Mouse (Mus musculus): ENCODE measurements around the gene Evi5l. TPM values are rescaled to one million over a fixed set of nuclear protein-coding genes. Genes with fewer than 3 reads are reported as not detected.

The Evi5l gene
- polyA plus RNA-seq, 1 experiment: 3.9 TPM

GRCm38 (mm10) chr8:4239193-4239890 lies 73.0 kb downstream of the Evi5l start:
- Histone ChIP-seq H3K27ac (ENCODE audit: insufficient read depth, low read depth, low read length) (peak overlapping the region; percentile 77), H3K36me3 (ENCODE audit: control insufficient read depth, insufficient read depth, low read length) (peaks cover 20% of the 10 kb centered on the region), H3K4me1 (ENCODE audit: control insufficient read depth, insufficient read depth, insufficient read length, low read length) (peaks cover 11% of the 10 kb centered on the region; the same call in 1 of the 2 replicates), H3K27me3 (ENCODE audit: control insufficient read depth, insufficient read depth, low read length) (no peaks in the 10 kb centered on the region), H3K4me3 (ENCODE audit: low read depth, low read length) (peak overlapping the region; percentile 83)
- WGBS: 2% methylated on average over 19 of the region's 19 CpGs
- no peak for TF ChIP-seq CTCF (IDR thresholded peaks at IDR 0.05; ENCODE audit: extremely low read depth, insufficient read length, insufficient replicate concordance, low read depth, low read length)
- no peak for TF ChIP-seq POLR2A (IDR thresholded peaks at IDR 0.05; ENCODE audit: low read depth, low read length)

- TF ChIP-seq POLR2A (IDR thresholded peaks at IDR 0.05; ENCODE audit: low read depth, low read length) (no peak), CTCF (IDR thresholded peaks at IDR 0.05; ENCODE audit: extremely low read depth, insufficient read length, insufficient replicate concordance, low read depth, low read length) (no peak)
- Histone ChIP-seq H3K36me3 (ENCODE audit: control insufficient read depth, insufficient read depth, low read length) (peaks cover 49% of the 10 kb centered on the region), H3K27ac (ENCODE audit: insufficient read depth, low read depth, low read length) (no peak overlapping the region), H3K27me3 (ENCODE audit: control insufficient read depth, insufficient read depth, low read length) (no peaks in the 10 kb centered on the region), H3K4me1 (ENCODE audit: control insufficient read depth, insufficient read depth, insufficient read length, low read length) (peaks cover 2% of the 10 kb centered on the region; the same call in 1 of the 2 replicates), H3K4me3 (ENCODE audit: low read depth, low read length) (no peak overlapping the region)
- 91% methylated on average over 5 of the region's 5 CpGs for WGBS
Observed at GRCm38 (mm10) chr8:4245061-4245460, 78.7 kb downstream of the Evi5l start.

GRCm38 (mm10) chr8:4245737-4246136 lies 79.4 kb downstream of the Evi5l start:
- peaks cover 49% of the 10 kb centered on the region for H3K36me3 ChIP-seq (ENCODE audit: control insufficient read depth, insufficient read depth, low read length)

GRCm38 (mm10) chr8:4247241-4247640 lies 80.9 kb downstream of the Evi5l start:
- Histone ChIP-seq H3K27me3 (ENCODE audit: control insufficient read depth, insufficient read depth, low read length) (no peaks in the 10 kb centered on the region), H3K4me3 (ENCODE audit: low read depth, low read length) (no peak overlapping the region), H3K4me1 (ENCODE audit: control insufficient read depth, insufficient read depth, insufficient read length, low read length) (no peaks in the 10 kb centered on the region; the same call in 1 of the 2 replicates), H3K27ac (ENCODE audit: insufficient read depth, low read depth, low read length) (no peak overlapping the region), H3K36me3 (ENCODE audit: control insufficient read depth, insufficient read depth, low read length) (peaks cover 47% of the 10 kb centered on the region)
- TF ChIP-seq POLR2A (IDR thresholded peaks at IDR 0.05; ENCODE audit: low read depth, low read length) (no peak), CTCF (IDR thresholded peaks at IDR 0.05; ENCODE audit: extremely low read depth, insufficient read length, insufficient replicate concordance, low read depth, low read length) (no peak)
- WGBS: 73% methylated on average over 8 of the region's 8 CpGs

More at GRCm38 (mm10) chr8:4245737-4246136, 79.4 kb downstream of the Evi5l start:
- Histone ChIP-seq H3K4me1 (ENCODE audit: control insufficient read depth, insufficient read depth, insufficient read length, low read length) (no peaks in the 10 kb centered on the region; the same call in 1 of the 2 replicates), H3K27ac (ENCODE audit: insufficient read depth, low read depth, low read length) (no peak overlapping the region), H3K27me3 (ENCODE audit: control insufficient read depth, insufficient read depth, low read length) (no peaks in the 10 kb centered on the region), H3K4me3 (ENCODE audit: low read depth, low read length) (no peak overlapping the region)
- 90% methylated on average over 13 of the region's 13 CpGs for WGBS
- no peak for TF ChIP-seq CTCF (IDR thresholded peaks at IDR 0.05; ENCODE audit: extremely low read depth, insufficient read length, insufficient replicate concordance, low read depth, low read length)

DNA sequence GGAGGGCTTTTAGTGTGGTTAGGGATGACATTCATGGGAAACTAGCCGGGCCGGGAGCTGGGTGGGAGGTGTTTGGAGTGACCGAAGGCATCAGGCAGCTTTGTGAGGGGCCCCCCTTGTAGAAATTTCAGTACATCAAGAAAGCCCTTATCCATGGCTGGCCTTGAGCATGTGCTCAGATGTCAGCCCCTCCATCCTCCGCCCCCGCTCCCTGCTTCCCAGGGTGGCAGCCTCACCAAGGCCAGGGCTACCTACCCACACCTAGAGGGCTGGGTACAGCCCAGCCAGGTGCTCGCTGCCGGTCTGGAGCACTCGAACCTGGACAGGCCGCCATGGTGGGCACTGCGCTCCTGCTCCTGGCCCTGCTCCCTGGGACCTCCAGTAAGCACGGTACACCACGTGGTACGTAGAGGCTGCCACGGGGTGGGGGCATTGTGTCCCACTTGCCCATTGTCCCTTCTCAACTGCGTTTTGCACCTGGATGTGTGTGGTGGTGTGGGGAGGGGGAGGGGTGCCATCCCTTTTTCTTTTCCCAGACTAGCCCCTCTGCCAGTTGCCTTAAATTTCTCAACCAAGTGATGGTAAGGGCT lies 81.7 kb downstream of the Evi5l start, which contains the start of gene Tgfbr3l:
Tgfbr3l (plus strand) TSS at position 264 of the 590 bp plus-strand sequence.
- TF ChIP-seq CTCF (IDR thresholded peaks at IDR 0.05; ENCODE audit: extremely low read depth, insufficient read length, insufficient replicate concordance, low read depth, low read length) (no peak), POLR2A (IDR thresholded peaks at IDR 0.05; ENCODE audit: low read depth, low read length) (no peak)
- Histone ChIP-seq H3K4me1 (ENCODE audit: control insufficient read depth, insufficient read depth, insufficient read length, low read length) (peaks cover 3% of the 10 kb centered on the region), H3K27ac (ENCODE audit: insufficient read depth, low read depth, low read length) (no peak within 1 kb of the TSS), H3K4me3 (ENCODE audit: low read depth, low read length) (no peak within 1 kb of the TSS), H3K36me3 (ENCODE audit: control insufficient read depth, insufficient read depth, low read length) (peaks cover 42% of the 10 kb centered on the region), H3K27me3 (ENCODE audit: control insufficient read depth, insufficient read depth, low read length) (no peaks in the 10 kb centered on the region)
- WGBS: 80% methylated on average over 15 of the region's 15 CpGs

DNA sequence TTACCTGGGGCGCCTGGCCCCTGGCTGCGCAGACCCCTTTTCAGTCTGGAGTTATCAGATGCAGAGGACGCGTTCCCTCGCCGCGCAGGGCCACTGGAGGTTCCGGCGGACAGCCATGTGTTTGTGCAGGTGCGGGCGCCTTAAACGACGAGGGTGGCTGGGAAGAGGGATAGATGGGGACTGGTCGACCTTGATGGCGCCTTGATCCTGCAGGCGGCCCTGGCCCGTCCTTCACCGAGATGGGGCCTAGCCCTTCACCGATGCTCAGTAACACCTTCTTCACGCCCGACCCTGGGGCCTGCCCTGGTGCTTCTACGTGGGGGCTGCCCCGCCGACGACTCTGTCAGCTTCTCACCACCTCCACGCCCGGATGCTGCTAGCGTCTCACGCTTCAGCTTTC lies 82.8 kb downstream of the Evi5l start:
- no peak overlapping the region for H3K27ac ChIP-seq (ENCODE audit: insufficient read depth, low read depth, low read length)
- no peak for TF ChIP-seq POLR2A (IDR thresholded peaks at IDR 0.05; ENCODE audit: low read depth, low read length)
- no peak for TF ChIP-seq CTCF (IDR thresholded peaks at IDR 0.05; ENCODE audit: extremely low read depth, insufficient read length, insufficient replicate concordance, low read depth, low read length)

GRCm38 (mm10) chr8:4250306-4250970 lies 84.1 kb downstream of the Evi5l start:
- Histone ChIP-seq H3K4me3 (ENCODE audit: low read depth, low read length) (no peak overlapping the region), H3K27ac (ENCODE audit: insufficient read depth, low read depth, low read length) (no peak overlapping the region), H3K27me3 (ENCODE audit: control insufficient read depth, insufficient read depth, low read length) (no peaks in the 10 kb centered on the region), H3K36me3 (ENCODE audit: control insufficient read depth, insufficient read depth, low read length) (peaks cover 21% of the 10 kb centered on the region), H3K4me1 (ENCODE audit: control insufficient read depth, insufficient read depth, insufficient read length, low read length) (peaks cover 10% of the 10 kb centered on the region)
- TF ChIP-seq CTCF (IDR thresholded peaks at IDR 0.05; ENCODE audit: extremely low read depth, insufficient read length, insufficient replicate concordance, low read depth, low read length): peak; percentile 86; the same call in 1 of the 2 replicates
- TF ChIP-seq POLR2A (IDR thresholded peaks at IDR 0.05; ENCODE audit: low read depth, low read length): no peak
- WGBS: 47% methylated on average over 26 of the region's 26 CpGs

More for the DNA sequence above, 82.8 kb downstream of the Evi5l start:
- Histone ChIP-seq H3K36me3 (ENCODE audit: control insufficient read depth, insufficient read depth, low read length) (peaks cover 30% of the 10 kb centered on the region), H3K4me1 (ENCODE audit: control insufficient read depth, insufficient read depth, insufficient read length, low read length) (peaks cover 9% of the 10 kb centered on the region), H3K4me3 (ENCODE audit: low read depth, low read length) (no peak overlapping the region), H3K27me3 (ENCODE audit: control insufficient read depth, insufficient read depth, low read length) (no peaks in the 10 kb centered on the region)
- 71% methylated on average over 29 of the region's 29 CpGs for WGBS

Data from small intestine, adult 2 months (tissue).